8 mouse cellular contexts compared by ENCODE assay signal in the genomic region with DNA sequence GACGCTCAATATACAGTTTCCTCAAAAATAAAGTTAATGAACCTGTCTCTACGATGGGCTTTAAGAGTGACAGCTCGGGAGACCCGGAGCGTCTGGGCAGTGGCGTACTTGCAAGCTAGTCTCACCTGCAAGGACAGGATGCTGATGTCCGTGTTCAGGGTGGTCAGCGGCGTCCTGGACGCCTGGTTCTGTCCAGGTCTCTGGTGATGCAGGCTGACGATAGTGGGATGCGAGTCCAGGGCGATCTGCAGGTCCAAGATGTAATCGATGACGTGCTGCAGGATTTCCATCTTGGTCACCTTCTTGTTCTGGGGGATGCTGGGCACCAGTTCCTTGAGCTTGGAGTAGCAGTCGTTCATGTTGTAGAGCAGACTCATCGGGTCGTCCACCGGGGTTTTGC. TPM values are rescaled to one million over a fixed set of nuclear protein-coding genes. Genes with fewer than 3 reads are reported as not detected.
A peak's percentile ranks its signal among the peaks of the same experiment; 100 is the strongest.
DNase-seq lines count a peak whose midpoint lies in the region; ATAC-seq and TF ChIP-seq lines count a peak whose summit lies in the region.

No protein-coding gene starts in this region.

- WGBS in lung, postnatal 0 days = 0% methylated on average over 19 of the region's 19 CpGs
- WGBS in forebrain, embryonic 11.5 days = under 1% methylated on average over 19 of the region's 19 CpGs
- under 1% methylated on average over 19 of the region's 19 CpGs for WGBS in limb, embryonic 11.5 days
- WGBS in neural tube, embryonic 15.5 days = under 1% methylated on average over 19 of the region's 19 CpGs

- ATAC-seq in lung, postnatal 0 days = no peak
- ATAC-seq in forebrain, embryonic 11.5 days (replicated peaks; ENCODE audit: low FRiP score) = peak; percentile 2; the same call in 1 of the 2 replicates
- no peak for ATAC-seq in limb, embryonic 11.5 days (ENCODE audit: insufficient number of reproducible peaks, low FRiP score, low TSS enrichment, low read depth)
- ATAC-seq in neural tube, embryonic 15.5 days (ENCODE audit: low FRiP score) = peak; percentile 11

- DNase-seq in lung, postnatal 0 days (ENCODE audit: low spot score) = no peak
- no peak for DNase-seq in lung, adult 18-20 months
- DNase-seq in forebrain, embryonic 11.5 days (ENCODE audit: low spot score) = no peak
- no peak for DNase-seq in limb, embryonic 11.5 days (ENCODE audit: low spot score)
- DNase-seq in thymus, postnatal 0 days (ENCODE audit: low spot score) = no peak
- no peak for DNase-seq in thymus, postnatal 10 days (ENCODE audit: low spot score in 2 of 2)
- no peak for DNase-seq in adipocyte (ENCODE audit: low spot score)

- H3K27ac ChIP-seq in lung, postnatal 0 days (ENCODE audit: low read length) = peak overlapping the region; percentile 94
- H3K27ac ChIP-seq in forebrain, embryonic 11.5 days (ENCODE audit: low read depth, low read length) = peak overlapping the region; percentile 57; the same call in 1 of the 2 replicates
- peak overlapping the region; percentile 98 for H3K27ac ChIP-seq in limb, embryonic 11.5 days (replicated peaks; ENCODE audit: low read depth, low read length)
- peak overlapping the region; percentile 78 for H3K27ac ChIP-seq in neural tube, embryonic 15.5 days (replicated peaks)

- no peak for TF ChIP-seq EP300 in lung, postnatal 0 days (IDR thresholded peaks at IDR 0.05)

- H3K36me3 ChIP-seq in lung, postnatal 0 days (ENCODE audit: insufficient read depth, low read length) = no peaks in the 10 kb centered on the region
- no peaks in the 10 kb centered on the region for H3K36me3 ChIP-seq in forebrain, embryonic 11.5 days (ENCODE audit: control insufficient read depth, insufficient read depth, low read length)
- H3K36me3 ChIP-seq in limb, embryonic 11.5 days (ENCODE audit: control insufficient read depth, insufficient read depth, low read length) = no peaks in the 10 kb centered on the region
- no peaks in the 10 kb centered on the region for H3K36me3 ChIP-seq in neural tube, embryonic 15.5 days

- H3K9me3 ChIP-seq in lung, postnatal 0 days (ENCODE audit: low read length) = no peaks in the 10 kb centered on the region
- no peaks in the 10 kb centered on the region for H3K9me3 ChIP-seq in forebrain, embryonic 11.5 days (ENCODE audit: control insufficient read depth, low read length)
- no peaks in the 10 kb centered on the region for H3K9me3 ChIP-seq in limb, embryonic 11.5 days (ENCODE audit: control insufficient read depth, low read length)
- H3K9me3 ChIP-seq in neural tube, embryonic 15.5 days (replicated peaks) = no peaks in the 10 kb centered on the region

- H3K4me2 ChIP-seq in lung, postnatal 0 days (replicated peaks; ENCODE audit: low read depth, low read length) = peak overlapping the region; percentile 92
- peak overlapping the region; percentile 92 for H3K4me2 ChIP-seq in forebrain, embryonic 11.5 days (ENCODE audit: low read depth, low read length, severe bottlenecking)
- peak overlapping the region; percentile 75 for H3K4me2 ChIP-seq in limb, embryonic 11.5 days (ENCODE audit: low read depth, severe bottlenecking)
- peak overlapping the region; percentile 96 for H3K4me2 ChIP-seq in neural tube, embryonic 15.5 days

- H3K27me3 ChIP-seq in lung, postnatal 0 days (replicated peaks; ENCODE audit: insufficient read depth, low read length) = no peaks in the 10 kb centered on the region
- H3K27me3 ChIP-seq in forebrain, embryonic 11.5 days (ENCODE audit: control insufficient read depth, insufficient read depth, low read length) = peaks cover 5% of the 10 kb centered on the region
- no peaks in the 10 kb centered on the region for H3K27me3 ChIP-seq in limb, embryonic 11.5 days (ENCODE audit: control insufficient read depth, insufficient read depth, low read length)
- no peaks in the 10 kb centered on the region for H3K27me3 ChIP-seq in neural tube, embryonic 15.5 days (replicated peaks)

- TF ChIP-seq CTCF in lung, postnatal 0 days (IDR thresholded peaks at IDR 0.05) = no peak

- H3K9ac ChIP-seq in lung, postnatal 0 days (replicated peaks; ENCODE audit: low read depth) = peak overlapping the region; percentile 27
- H3K9ac ChIP-seq in forebrain, embryonic 11.5 days (ENCODE audit: low read length) = peak overlapping the region; percentile 72
- peak overlapping the region; percentile 82 for H3K9ac ChIP-seq in limb, embryonic 11.5 days (ENCODE audit: low read length)
- H3K9ac ChIP-seq in neural tube, embryonic 15.5 days (replicated peaks) = peak overlapping the region; percentile 69

- H3K4me3 ChIP-seq in lung, postnatal 0 days (ENCODE audit: low read depth, low read length) = peak overlapping the region; percentile 49
- H3K4me3 ChIP-seq in forebrain, embryonic 11.5 days (ENCODE audit: low read depth, low read length) = peak overlapping the region; percentile 71
- peak overlapping the region; percentile 73 for H3K4me3 ChIP-seq in limb, embryonic 11.5 days (ENCODE audit: low read depth, low read length)
- H3K4me3 ChIP-seq in neural tube, embryonic 15.5 days (replicated peaks) = peak overlapping the region; percentile 60

- H3K4me1 ChIP-seq in lung, postnatal 0 days (ENCODE audit: insufficient read depth, low read depth, low read length) = peaks cover 28% of the 10 kb centered on the region; the same call in 1 of the 2 replicates
- H3K4me1 ChIP-seq in forebrain, embryonic 11.5 days (replicated peaks; ENCODE audit: control insufficient read depth, insufficient read depth, low read length) = peaks cover 34% of the 10 kb centered on the region; the same call in 1 of the 2 replicates
- H3K4me1 ChIP-seq in limb, embryonic 11.5 days (ENCODE audit: control insufficient read depth, insufficient read depth, low read length) = peaks cover 23% of the 10 kb centered on the region
- peaks cover 69% of the 10 kb centered on the region for H3K4me1 ChIP-seq in neural tube, embryonic 15.5 days

RNA-seq across cellular contexts. Expression of a gene that starts 1.4 kb away (rescaled TPM):
- 444 and 475 TPM in 2 replicates for polyA plus RNA-seq in lung, postnatal 0 days (2015; fragmentation: Nextera tagmentation; extraction: Ambion mirVana)
- polyA plus RNA-seq in forebrain, embryonic 11.5 days (2014; fragmentation: Nextera tagmentation; extraction: Ambion mirVana) = 188 and 198 TPM in 2 replicates
- polyA plus RNA-seq in limb, embryonic 11.5 days (2014; fragmentation: Nextera tagmentation; extraction: Ambion mirVana) = 384 and 406 TPM in 2 replicates
- polyA plus RNA-seq in neural tube, embryonic 15.5 days (2015; fragmentation: Nextera tagmentation; extraction: Ambion mirVana) = 252 and 258 TPM in 2 replicates
- polyA plus RNA-seq in thymus, postnatal 0 days (2015; fragmentation: Nextera tagmentation; extraction: Ambion mirVana) = 152 and 159 TPM in 2 replicates

Comparison
In these comparisons a context has a peak if more than half of its experiments do, and no peak if none do; other contexts are left out.
1. ATAC-seq: peak in forebrain, embryonic 11.5 days (single experiment) and neural tube, embryonic 15.5 days (single experiment); none in lung, postnatal 0 days (single experiment) and limb, embryonic 11.5 days (single experiment).
2. H3K9ac ChIP-seq: peak in every context shown above with its lines; median percentile 82 in limb, embryonic 11.5 days; 72 in forebrain, embryonic 11.5 days; 69 in neural tube, embryonic 15.5 days; 27 in lung, postnatal 0 days.
3. Peak in every context shown above with its lines, with median percentiles within 50 percentile points of each other: H3K27ac ChIP-seq, H3K4me2 ChIP-seq and H3K4me3 ChIP-seq.